Mouse (Mus musculus) adrenal gland, postnatal 10 days (tissue): ENCODE results near the gene Maats1. TPM values are rescaled to one million over a fixed set of nuclear protein-coding genes. Genes with fewer than 3 reads are reported as not detected.
A peak's percentile ranks its signal among the peaks of the same experiment; 100 is the strongest.

Experiments
- DNase-seq: peaks from one replicate; pipeline ENCODE4 v3.0.0; 2021; ENCODE audit warnings: mixed read lengths
- total RNA-seq, 2 experiments: library from RNA; stranded (reverse); gene quantifications; 2 replicates each; pipeline ENCODE4 v1.2.3; 2021

The Maats1 gene
- total RNA-seq, 2 experiments from 2014 or later = 0.42 to 0.51 TPM

DNA sequence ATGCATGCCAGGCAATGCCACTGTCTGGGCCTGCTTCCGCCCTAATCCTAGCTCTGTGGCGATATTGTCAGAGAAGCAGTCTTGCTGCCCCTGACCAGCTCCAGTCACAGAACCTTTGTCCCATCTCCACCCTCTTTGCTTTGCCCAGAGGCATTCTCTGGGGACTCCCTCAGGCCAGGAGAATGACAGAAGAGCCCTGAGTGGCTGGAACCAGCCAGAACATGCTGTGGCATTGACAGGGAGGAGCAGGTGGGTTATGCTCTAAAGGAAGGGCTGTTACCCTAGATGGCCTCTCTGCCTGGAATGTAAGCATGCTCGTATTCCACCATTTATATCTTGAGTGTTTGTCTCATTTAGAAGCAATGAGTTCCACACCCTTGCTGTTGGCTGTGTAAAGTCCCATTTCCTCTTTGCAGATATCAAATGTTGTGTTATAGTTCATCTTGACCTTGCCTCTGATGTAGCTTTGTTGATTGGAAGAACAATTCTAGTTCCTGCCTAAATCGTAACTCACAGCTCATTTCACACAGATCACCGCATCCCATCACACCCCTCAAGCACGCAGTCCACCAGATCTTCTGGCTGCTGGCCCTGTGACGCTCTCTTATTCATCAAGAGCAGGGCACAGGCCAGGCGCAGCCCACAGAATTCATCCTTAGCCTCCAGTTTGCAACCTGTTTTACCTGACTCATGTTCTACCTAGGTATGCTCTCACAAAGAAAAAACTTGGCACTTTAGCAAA is 28.9 kb upstream of the Maats1 start:
- DNase-seq = peak; percentile 70

DNA sequence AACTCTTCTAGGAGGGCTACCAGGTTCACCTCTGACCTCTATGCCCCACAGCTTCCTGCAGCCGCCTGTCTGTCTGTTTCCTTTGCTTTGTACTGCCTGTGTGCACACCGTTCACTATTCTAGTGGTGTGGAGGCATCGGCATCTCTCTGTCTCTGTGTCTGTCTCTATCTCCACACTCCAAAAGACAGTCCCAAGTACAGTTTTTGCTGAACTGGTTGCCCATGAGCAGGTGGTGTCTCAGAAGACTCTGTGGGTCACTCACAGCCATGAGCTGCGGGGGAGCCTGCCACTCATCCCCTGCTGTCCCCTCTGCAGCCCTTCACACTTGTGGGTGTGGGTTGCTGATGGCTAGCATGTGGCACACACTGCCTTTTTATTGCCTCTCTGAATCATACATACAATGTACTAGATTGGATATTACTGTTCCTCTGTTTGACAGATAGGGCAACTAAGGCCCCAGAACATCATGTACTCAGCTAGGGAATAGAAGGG is 28.1 kb upstream of the Maats1 start:
- no peak for DNase-seq

DNA sequence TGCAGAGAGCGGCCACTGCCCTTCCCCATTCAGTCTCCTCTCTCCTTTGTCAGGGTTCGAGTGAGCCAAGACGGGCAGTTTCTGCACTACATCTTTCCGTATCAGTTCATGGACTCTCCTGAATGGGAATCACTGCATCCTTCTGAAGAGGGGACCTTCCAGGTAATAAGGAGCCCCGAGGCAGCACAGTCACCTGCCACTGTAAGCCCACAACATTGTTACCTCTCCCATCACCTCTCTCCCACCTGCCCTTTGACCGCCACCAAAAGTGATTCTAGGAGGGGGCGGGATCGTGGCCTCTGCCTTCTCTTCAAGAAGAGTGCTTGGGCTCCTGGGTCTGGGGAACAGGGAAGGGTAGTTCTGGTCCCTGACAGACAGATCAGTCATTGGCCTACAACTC is 27.5 kb upstream of the Maats1 start:
- no peak for DNase-seq

DNA sequence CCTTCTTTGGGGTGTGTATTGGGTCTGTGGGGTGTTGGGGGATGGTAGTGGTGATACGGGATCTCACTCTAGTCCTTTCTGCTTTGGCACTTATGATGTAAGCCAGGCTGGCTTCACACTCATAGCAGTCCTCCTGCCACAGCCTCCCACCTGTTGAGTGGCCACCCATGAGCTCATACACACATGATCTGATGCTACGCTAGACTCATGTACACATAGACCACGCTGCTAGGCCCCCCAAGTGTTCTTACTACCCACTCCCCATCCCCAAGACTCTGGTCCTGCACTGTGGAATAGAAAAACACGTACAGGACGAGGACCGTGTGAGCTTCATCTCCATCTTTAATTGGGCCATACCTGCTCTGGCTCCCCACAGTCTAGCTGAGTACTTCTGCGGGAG is 27.1 kb upstream of the Maats1 start:
- DNase-seq = no peak

DNA sequence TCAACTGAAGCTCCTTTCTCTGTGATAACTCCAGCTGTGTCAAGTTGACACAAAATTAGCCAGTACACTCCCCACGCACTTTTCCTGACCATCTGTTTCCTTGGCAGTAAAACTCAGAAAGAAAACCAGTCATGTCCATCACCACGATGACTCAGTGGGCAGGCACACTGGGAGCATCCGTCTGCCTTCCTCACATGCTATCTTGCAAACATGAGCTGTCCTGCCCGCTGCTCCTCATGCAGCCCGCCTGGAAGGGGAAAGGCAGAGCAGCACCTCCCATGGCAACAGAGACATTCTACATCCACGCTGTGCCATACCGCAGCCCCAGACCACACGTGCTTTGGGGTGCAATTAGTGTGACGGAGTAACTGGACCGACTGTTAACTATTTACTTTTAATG is 26.4 kb upstream of the Maats1 start:
- no peak for DNase-seq

DNA sequence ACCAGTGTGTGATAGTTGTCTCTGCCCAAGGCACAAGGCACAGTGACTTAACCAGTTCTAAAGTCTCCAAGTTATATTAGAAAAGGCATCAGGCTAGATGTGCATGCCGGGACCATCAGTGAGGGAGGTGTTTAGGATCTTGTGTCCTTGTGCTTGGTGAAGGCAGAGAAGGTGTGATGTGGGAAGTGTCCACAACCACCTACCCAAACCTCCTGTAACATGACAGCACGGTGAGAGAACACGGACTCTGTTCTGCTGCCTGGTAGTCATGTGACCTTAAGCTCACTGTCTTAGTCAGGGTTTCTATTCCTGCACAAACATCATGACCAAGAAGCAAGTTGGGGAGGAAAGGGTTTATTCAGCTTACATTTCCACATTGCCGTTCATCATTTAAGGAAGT is 24.3 kb upstream of the Maats1 start:
- DNase-seq = no peak

DNA sequence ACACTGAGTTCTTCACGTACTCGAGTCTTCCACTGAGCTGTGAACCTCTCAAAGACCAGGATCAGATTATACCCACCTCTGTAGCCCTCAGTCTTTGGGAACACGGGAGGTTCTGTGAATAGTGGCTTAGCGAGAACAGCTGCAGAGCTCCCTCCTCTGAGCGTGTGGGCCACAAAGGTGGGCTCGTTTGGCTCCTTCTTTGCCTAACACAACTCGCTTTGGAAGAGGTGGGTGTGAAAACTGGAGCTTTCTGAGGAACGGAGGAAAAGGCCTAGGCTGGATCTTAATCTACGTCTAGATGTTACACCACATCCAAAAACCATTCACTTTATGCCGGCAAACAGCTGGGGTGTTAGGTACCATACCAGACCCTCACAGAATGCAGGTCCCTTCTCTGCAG is 23.4 kb upstream of the Maats1 start:
- DNase-seq = no peak

DNA sequence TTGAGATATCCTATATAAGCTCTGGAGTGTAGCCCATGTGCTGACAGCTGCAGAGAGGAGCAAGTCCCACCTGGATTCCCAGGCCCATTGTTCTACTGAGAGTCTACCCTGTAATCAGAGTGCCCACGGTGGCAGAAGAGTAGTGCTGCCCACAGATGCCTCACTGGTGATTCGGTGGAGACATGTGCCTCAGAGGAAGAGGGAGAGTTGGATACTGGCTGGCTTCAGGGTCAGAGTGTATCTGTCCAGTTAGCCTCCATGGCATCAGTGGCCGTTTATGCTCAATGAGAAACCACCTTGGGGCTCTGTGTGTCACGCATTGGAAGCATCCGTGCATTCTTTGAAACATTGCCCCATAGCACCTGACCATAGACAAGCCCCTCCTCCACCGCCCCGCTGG is 21.7 kb upstream of the Maats1 start:
- DNase-seq = no peak

DNA sequence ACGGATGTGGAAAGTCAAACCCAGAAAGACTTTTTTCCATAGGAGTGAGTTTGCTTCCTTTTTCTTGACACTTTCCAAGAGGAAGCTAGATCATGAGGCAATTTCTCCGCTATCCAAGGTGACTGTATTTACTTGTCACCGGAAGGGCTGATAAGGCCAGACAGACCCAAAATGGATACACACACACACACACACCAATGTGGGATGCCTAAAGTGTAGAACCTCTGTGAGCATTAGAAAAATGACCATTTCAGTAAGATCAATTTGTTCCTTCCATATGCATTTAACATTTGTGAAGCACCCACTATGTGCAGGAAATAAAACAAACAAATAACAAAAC is 21.3 kb upstream of the Maats1 start:
- no peak for DNase-seq

DNA sequence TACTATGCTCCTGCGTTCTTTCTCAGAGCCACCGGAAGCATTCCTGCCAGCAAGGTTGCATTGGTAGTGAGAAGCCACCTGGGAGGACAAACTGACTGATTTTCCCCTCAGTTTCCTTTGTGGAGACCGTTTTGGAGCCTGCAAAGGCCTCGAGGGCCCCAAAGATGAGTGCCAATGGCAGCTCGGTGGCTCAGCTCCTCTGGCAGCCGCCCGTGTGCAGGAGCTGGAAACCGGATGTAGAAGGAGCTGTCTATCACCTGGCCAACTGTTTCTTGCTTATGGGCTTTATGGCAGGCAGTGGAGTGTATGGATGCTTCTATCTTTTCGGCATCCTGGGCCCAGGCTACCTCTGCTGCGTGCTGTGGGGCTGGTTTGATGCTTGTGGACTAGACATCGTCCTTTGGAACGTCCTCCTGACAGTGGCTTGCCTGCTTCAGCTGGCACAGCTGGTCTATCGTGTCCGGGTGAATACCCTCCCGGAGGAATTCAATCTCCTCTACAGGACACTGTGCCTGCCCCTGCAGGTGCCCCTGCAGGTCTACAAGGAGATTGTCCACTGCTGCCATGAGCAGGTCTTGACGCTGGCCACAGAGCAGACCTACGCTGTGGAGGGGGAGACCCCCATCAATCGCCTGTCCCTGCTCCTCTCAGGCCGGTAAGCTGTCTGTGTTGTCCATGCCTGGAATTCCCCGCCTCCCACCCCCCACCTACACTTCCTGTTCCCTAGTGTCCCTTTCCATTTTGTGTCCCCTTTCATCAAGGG is 20.7 kb upstream of the Maats1 start:
- no peak for DNase-seq

DNA sequence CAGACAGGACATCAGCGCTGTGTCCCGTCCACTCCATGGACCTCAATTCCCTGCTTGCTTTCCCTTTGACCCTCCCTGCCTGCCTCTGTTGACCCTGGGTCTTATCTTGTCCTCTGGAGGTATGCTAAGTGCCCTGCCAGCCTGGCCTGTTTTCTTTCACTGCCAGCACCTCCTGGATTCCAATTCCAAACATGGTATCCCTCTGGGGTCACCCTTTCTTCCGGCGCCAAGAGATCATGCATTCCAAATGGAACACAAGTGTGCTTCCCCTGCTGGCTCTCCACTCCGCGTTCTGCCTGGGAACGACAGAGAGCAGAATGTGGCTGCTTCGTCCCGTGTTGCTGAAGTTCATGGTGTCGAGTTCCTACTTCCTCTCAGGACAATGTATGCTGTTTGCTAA is 20.0 kb upstream of the Maats1 start, which contains the start of gene Popdc2:
Popdc2 (plus strand) TSS at position 277 of the 400 bp plus-strand sequence.
- peak; percentile 36 for DNase-seq

DNA sequence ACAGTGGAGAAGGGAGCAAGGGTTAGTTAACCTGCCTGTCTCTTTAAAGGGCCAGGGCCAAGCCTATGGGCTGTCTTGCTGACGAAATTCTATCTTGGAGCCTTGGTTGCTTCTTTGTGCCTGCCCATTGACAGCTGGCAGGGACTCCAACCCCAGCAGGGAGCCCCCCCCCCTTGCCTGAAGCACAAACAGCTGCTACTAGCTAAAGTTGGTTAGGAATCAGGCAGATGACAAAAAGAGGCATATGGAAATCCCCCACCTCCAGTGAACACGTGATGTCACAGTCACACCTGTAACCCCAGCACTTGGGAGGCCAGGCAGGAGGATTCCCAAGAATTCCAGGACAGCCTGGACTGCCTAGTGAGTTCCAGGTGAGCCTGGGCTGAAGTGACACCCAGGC is 18.4 kb upstream of the Maats1 start:
- DNase-seq = no peak

DNA sequence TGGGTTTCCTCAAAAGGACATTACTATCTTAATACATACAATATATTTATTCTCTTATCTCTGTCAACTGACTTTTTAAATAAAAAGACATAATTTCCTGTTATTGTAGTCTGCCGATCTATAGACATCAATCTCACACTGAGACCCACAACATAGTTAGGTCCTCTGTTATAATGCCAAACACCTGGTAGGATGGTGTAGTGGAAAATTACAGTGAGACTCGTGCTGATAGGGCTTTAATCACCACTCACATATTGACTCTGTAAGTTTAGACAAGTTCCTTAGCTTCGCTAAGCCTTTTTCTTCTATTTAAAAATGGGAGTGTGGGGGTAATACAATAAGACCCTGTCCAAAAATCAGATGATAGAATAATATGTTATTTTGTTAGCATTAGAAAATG is 17.9 kb upstream of the Maats1 start:
- no peak for DNase-seq

DNA sequence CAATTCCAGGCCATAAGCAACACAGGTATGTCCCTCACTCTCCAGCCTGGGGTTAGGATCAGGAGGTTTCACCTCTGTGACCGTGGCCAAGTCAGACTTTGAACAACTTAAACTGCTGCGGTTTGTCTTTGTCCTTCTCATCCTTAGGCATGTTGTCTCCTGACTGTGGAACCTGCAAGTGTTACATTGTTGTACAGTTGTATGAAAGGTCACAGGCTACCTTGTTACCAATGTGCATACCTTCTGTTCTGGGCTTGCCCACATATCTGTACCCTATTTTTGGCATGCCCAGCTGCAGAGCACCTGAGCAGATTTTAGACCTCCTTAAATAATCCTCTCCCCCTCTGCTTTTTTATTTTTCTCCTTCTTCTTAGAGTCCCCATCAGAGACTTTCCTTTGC is 17.3 kb upstream of the Maats1 start:
- DNase-seq = no peak

DNA sequence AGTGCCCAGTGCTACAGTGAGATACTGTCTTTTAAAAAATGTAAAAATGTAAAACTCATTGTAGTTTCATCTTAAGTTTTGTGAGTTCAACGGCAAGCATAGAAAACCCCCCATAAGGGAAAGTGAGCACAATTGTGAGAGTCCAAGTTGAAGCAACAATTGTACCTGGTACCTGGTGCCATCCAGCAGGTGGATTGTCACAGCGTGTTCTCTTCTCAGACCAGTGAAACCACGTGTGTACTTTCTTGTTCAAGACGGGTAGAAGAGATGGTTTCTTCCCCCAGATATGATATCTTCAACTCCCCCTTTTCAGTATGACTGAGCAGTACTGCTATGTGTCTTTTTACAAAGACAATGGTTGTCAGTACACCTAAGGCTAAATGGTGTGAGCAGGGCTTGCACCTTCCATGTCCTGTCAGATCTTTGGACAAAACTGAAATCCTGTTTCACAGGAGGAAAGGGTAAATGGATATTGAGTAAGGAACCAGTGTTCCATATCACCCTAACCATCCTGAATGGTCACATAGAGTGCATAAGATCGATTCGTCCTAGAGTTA is 16.4 kb upstream of the Maats1 start:
- no peak for DNase-seq

DNA sequence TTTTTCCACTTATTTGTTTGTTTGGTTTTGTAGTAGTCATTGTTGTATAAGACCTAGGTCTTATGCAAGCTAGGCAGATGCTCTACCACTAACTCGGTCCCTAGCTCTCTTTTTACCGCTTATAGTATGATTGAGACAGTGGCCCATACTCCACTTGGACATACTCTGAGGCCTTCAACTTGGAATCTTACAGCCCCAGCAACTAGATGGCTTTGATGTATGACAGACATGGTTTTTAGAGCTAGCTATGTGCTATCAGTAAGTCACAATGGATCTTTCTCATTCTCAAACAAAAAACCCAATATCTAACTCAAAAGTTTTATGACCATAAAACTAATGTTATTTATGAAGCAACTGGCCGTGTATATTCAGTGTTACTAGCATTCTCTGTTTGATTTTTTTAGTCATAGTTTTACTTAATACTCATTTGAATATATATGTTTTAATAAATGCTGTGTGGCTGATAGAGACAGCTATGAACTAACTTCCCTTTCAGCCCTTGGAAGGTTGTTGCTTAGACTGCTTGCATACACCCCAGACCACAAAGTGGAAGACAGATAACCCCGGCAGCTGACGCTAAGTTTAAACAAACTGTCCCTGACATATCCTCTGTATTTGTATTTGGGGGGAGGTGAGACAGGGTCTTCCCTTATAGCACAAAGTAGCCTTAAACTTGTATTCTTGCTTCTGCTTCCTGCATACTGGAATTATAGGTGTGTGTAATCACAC is 12.4 kb upstream of the Maats1 start:
- DNase-seq = no peak

DNA sequence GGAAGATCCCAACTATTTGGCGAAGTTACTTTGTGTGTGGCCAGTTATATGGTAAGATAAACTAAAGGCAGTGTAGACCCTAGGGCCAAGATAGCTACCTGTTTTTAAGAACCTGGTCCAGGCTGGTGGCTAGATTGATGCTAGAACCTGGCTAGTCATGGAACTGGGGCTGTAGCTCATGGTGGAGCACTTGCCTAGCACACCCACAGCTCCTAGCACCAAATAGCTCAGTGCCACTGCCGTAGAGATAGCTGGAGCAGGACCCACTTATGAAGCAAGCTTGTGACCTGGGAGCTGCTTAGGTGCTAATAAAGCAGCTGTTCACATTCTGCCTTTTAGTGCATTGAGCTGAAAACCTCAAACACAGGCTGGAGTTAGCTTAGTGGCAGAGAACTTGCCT is 11.7 kb upstream of the Maats1 start:
- no peak for DNase-seq

DNA sequence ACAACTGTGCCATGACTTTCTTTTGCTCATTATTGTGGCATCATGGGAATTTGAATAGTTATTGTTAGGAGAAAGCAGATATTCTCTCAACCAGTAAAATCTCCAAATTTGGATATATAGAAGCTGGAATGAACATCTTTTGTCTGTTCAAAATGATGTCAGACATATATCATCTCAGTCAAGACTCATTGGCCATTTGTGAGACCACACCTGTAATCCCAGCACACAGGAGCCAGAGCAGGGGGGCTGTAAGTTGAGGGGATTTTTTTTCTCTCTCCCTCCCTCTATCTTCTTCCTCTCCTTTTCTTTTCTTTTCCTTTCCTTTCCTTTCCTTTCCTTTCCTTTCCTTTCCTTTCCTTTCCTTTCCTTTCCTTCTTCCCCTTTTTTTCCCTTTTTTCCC is 10.9 kb upstream of the Maats1 start:
- no peak for DNase-seq

DNA sequence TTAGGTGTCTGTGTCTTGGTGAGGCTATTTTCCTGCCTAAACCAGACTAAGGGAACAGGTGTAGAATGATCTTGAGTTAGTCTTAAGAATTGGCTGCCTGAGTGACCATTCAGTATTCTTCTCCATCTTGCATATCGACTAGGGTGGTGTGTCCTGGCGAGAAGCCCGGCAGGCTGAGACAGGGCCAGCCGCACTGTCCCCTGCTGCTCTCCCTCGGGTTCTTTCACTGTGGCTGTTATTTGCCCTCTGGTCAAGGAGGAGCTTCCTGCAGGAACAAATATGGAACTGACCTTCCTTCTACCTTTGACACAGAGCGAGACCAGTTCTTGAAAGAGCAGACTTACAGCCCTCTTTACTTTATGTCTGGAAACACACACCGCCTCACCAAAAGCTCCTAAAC is 10.1 kb upstream of the Maats1 start:
- peak; percentile 71 for DNase-seq

DNA sequence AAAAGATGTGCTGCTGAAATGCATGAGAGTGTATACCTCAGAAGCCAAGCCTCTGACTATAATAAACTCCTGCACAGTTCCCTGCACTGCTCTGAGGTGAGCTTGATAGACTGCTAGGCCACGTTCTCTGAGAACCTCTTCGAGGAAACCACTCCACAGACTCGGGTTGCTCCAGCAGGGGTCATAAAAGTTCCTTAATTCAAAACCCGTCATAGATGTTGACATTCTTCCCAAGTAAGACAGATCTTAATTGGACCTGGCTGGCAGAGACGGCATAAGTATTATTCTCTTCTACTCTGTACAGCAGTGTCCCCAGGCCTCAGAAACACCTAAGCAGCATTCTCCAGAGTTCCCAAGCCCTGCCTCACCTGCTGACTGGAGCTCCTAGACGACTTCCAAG is 9.0 kb upstream of the Maats1 start:
- DNase-seq = no peak

DNA sequence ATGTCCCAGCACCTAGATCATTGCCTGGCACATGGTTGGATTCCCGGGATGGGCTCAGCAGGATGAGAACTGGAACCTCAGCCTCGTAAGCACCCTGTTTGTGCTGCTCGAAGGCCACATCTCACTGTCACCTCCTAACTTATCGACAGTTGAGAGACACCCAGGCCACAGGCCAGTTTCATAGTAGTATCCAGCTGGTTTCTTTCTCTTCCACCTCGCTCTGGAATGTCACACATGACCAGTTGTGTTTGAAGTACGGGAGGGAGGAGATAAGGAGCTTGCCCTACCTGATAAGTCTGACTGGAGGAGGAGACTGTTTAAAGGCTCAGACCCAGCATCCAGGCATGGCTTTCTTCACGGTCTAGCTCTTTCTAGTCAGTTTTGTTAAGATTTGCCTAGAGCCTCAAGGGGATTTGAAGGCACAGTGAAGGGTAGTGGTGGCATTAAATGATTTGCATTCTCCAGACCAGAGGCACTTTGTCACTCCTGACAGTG is 8.5 kb upstream of the Maats1 start:
- no peak for DNase-seq

DNA sequence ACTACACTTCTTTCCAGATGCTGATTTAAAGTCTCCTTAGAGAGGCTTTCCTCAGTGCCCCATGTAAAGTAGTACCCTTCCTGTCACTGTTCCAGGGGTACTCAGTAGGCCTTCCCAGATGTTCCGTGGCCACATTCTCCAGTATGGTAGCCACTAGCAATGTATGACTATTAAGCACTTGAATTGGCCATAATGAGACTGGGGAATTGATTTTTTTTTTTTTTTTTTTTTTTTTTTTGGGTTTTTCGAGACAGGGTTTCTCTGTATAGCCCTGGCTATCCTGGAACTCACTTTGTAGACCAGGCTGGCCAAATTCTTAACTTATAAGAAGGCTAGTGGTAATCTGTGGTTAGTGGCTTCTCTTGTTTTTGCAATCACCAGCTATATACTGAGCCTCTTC is 7.9 kb upstream of the Maats1 start:
- DNase-seq = no peak
